Mouse (Mus musculus): ENCODE measurements at regions not wholly inside any gene's neighbourhood (a gene's known extent, or its start where the extent isn't known, plus 50 kb on each side); places are given as distances from the start of the nearest gene placed in this dataset.

DNA sequence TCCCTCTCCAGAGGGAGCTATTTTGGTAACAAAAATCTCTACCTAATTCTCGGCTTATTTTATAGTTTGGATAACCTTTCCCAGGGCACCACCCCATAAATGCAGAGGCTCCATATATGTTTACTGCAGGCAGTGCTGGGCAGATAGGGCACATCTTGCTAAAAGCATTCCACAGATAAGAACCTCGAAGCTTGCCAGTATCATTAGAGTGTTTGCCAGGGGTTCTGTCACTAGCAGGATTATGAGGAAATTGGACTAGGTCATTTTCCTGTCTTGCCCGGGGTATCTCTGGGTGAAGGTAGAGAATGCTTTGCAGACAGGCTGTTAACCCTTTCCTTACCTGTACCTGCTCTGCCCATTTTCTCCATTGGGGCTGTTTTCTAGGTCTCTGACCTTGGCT, 258.8 kb downstream of the Rps24 start:
- no peak for TF ChIP-seq POLR2A (IDR thresholded peaks at IDR 0.05; ENCODE audit: low read depth, low read length)
- no peak for TF ChIP-seq CTCF (IDR thresholded peaks at IDR 0.05; ENCODE audit: extremely low read depth, insufficient read length, insufficient replicate concordance, low read depth, low read length)

Measured in small intestine, adult 2 months (tissue).